15 mouse cellular contexts compared by ENCODE assay signal in genomic region chr2:34193276-34193675, GRCm38 (mm10).
DNase-seq lines count a peak whose midpoint lies in the region; ATAC-seq lines count a peak whose summit lies in the region.
"Had no signal": no experiment of that assay in that cellular context is flagged by ENCODE, and none has a peak within 500 bp of the region (broad histone marks: within the 10 kb centered on the region; RNA-seq: fewer than 3 reads in every experiment).

No protein-coding gene starts in this region.

- no peak overlapping the region for H3K4me3 ChIP-seq in lung, embryonic 16.5 days (ENCODE audit: low read length)
- no peak overlapping the region for H3K4me3 ChIP-seq in midbrain, embryonic 13.5 days (replicated peaks)
- H3K4me3 ChIP-seq: layer of hippocampus, adult 2 months; limb, embryonic 13.5 days had no signal

- peak overlapping the region; percentile 48; the same call in 1 of the 2 replicates for H3K27ac ChIP-seq in lung, embryonic 16.5 days (ENCODE audit: low read length)
- H3K27ac ChIP-seq in midbrain, embryonic 13.5 days: peak overlapping the region; percentile 36
- H3K27ac ChIP-seq: layer of hippocampus, adult 2 months; limb, embryonic 13.5 days had no signal

- H3K4me2 ChIP-seq in lung, embryonic 16.5 days (ENCODE audit: low read depth, low read length): no peak overlapping the region
- no peak overlapping the region for H3K4me2 ChIP-seq in midbrain, embryonic 13.5 days (replicated peaks)
- H3K4me2 ChIP-seq: limb, embryonic 13.5 days had no signal

- H3K4me1 ChIP-seq in lung, embryonic 16.5 days (replicated peaks; ENCODE audit: control insufficient read depth, insufficient read depth, low read length): peaks cover 10% of the 10 kb centered on the region
- peaks cover 28% of the 10 kb centered on the region for H3K4me1 ChIP-seq in midbrain, embryonic 13.5 days (replicated peaks)

- H3K36me3 ChIP-seq in lung, embryonic 16.5 days (ENCODE audit: control insufficient read depth, insufficient read depth, low read length): no peaks in the 10 kb centered on the region
- H3K36me3 ChIP-seq in midbrain, embryonic 13.5 days: peaks cover 2% of the 10 kb centered on the region; the same call in 1 of the 2 replicates
- H3K36me3 ChIP-seq: limb, embryonic 13.5 days had no signal

- 60% methylated on average over 5 of the region's 5 CpGs for WGBS in lung, embryonic 16.5 days
- WGBS in midbrain, embryonic 13.5 days: 66% methylated on average over 5 of the region's 5 CpGs

- H3K27me3 ChIP-seq in lung, embryonic 16.5 days (ENCODE audit: control insufficient read depth, insufficient read depth, low read depth, low read length): no peaks in the 10 kb centered on the region
- H3K27me3 ChIP-seq in midbrain, embryonic 13.5 days: no peaks in the 10 kb centered on the region
- H3K27me3 ChIP-seq: CH12.LX; limb, embryonic 13.5 days had no signal

- intact Hi-C loops in heart, postnatal 36 days (cut with DNase I): no loop called here

- H3K9ac ChIP-seq in lung, embryonic 16.5 days (ENCODE audit: low read length): no peak overlapping the region; the same call in 1 of the 2 replicates
- no peak overlapping the region for H3K9ac ChIP-seq in midbrain, embryonic 13.5 days (replicated peaks)
- H3K9ac ChIP-seq: limb, embryonic 13.5 days had no signal

- H3K9me3 ChIP-seq in lung, embryonic 16.5 days (ENCODE audit: control insufficient read depth, low read length): no peaks in the 10 kb centered on the region
- no peaks in the 10 kb centered on the region for H3K9me3 ChIP-seq in midbrain, embryonic 13.5 days
- H3K9me3 ChIP-seq: limb, embryonic 13.5 days had no signal

- DNase-seq in lung, postnatal 10 days: no peak
- peak; percentile 71 to 72 for DNase-seq in cerebellum, adult 18-20 months
- peak; percentile 71 to 82 for DNase-seq in cerebellum, postnatal 25 days
- no peak for DNase-seq in c-Kit-positive CD71-positive TER-119-positive erythroid progenitor cells, embryonic 14.5 days (ENCODE audit: low spot score)
- DNase-seq in ovary, postnatal 10 days (ENCODE audit: low spot score): no peak
- no peak for DNase-seq in heart, postnatal 36 days
- DNase-seq: adrenal gland, adult 8-10 months; gastrocnemius, postnatal 36 days; kidney, adult 2 months; lung, adult 2 months had no signal

- ATAC-seq in lung, embryonic 16.5 days (ENCODE audit: low read depth): no peak
- ATAC-seq in midbrain, embryonic 13.5 days: no peak

Comparison
In these comparisons a context has a peak if more than half of its experiments do, and no peak if none do; other contexts are left out.
1. DNase-seq: peak in cerebellum, adult 18-20 months (2 of 2) and cerebellum, postnatal 25 days (2 of 2); none in lung, postnatal 10 days (single experiment), c-Kit-positive CD71-positive TER-119-positive erythroid progenitor cells, embryonic 14.5 days (single experiment), ovary, postnatal 10 days (single experiment) and heart, postnatal 36 days (0 of 2).